Mouse (Mus musculus) megakaryocyte, adult 5-6 weeks (primary cell): ENCODE results near the gene Noc3l. TPM values are rescaled to one million over a fixed set of nuclear protein-coding genes. Genes with fewer than 3 reads are reported as not detected.
A peak's percentile ranks its signal among the peaks of the same experiment; 100 is the strongest.

Experiments
- ATAC-seq: 2 replicates; pipeline ENCODE4 v1.8.0; 2016; ENCODE audit warnings: mild to moderate bottlenecking, inconsistent platforms; ENCODE audit not compliant: poor library complexity, severe bottlenecking
- total RNA-seq, 2 experiments: library from RNA; stranded (forward) in 1 of 2; stranded (reverse) in 1 of 2; fragments of 153-499, 151-499 nt in 1 of 2; fragments of 221-1000, 200-1000 nt in 1 of 2; gene quantifications; 2 replicates each; pipeline versions ENCODE4 v1.2.3 to v1.2.4; 2015 to 2017

Gene Noc3l
- total RNA-seq (2015): 3.6 and 5.2 TPM in 2 replicates
- 10.2 and 10.5 TPM in 2 replicates for total RNA-seq (2017)

GRCm38 (mm10) chr19:38818766-38819426 is at the start of gene Noc3l:
TSS of gene Noc3l (minus strand) at chr19:38819237.
- peak; percentile 99 for ATAC-seq

GRCm38 (mm10) chr19:38862523-38862922 is 43.5 kb upstream of the Noc3l start:
- ATAC-seq: no peak

- ATAC-seq: no peak
Observed at GRCm38 (mm10) chr19:38858224-38858623, 39.2 kb upstream of the Noc3l start.

- no peak for ATAC-seq
Observed at GRCm38 (mm10) chr19:38846373-38846772, 27.3 kb upstream of the Noc3l start.

GRCm38 (mm10) chr19:38844817-38845216 is 25.8 kb upstream of the Noc3l start:
- no peak for ATAC-seq

GRCm38 (mm10) chr19:38837171-38837641 is 18.2 kb upstream of the Noc3l start:
- ATAC-seq: peak; percentile 17; the same call in 1 of the 2 replicates

- ATAC-seq: peak; percentile 94
Observed at GRCm38 (mm10) chr19:38836438-38837170, 17.6 kb upstream of the Noc3l start, which contains the start of gene Tbc1d12. TSS of gene Tbc1d12 (plus strand) at chr19:38836579.

GRCm38 (mm10) chr19:38836084-38836437 is 17.0 kb upstream of the Noc3l start:
- no peak for ATAC-seq

GRCm38 (mm10) chr19:38833224-38833623 is 14.2 kb upstream of the Noc3l start:
- ATAC-seq: no peak

GRCm38 (mm10) chr19:38820186-38820804 is 1.3 kb upstream of the Noc3l start:
- ATAC-seq: no peak

GRCm38 (mm10) chr19:38819427-38819802 is 378 bp upstream of the Noc3l start:
- peak; percentile 50 for ATAC-seq

- ATAC-seq: no peak
Observed at GRCm38 (mm10) chr19:38818191-38818590, 846 bp downstream of the Noc3l start.

- no peak for ATAC-seq
Observed at GRCm38 (mm10) chr19:38798801-38799200, 20.2 kb downstream of the Noc3l start.

GRCm38 (mm10) chr19:38798291-38798690 is 20.7 kb downstream of the Noc3l start:
- ATAC-seq: no peak

- no peak for ATAC-seq
Observed at GRCm38 (mm10) chr19:38796546-38796945, 22.5 kb downstream of the Noc3l start.

- ATAC-seq: no peak
Observed at GRCm38 (mm10) chr19:38793563-38794045, 25.4 kb downstream of the Noc3l start.

- no peak for ATAC-seq
Observed at GRCm38 (mm10) chr19:38787756-38788155, 31.3 kb downstream of the Noc3l start.

GRCm38 (mm10) chr19:38783542-38783941 is 35.5 kb downstream of the Noc3l start:
- ATAC-seq: no peak

- no peak for ATAC-seq
Observed at GRCm38 (mm10) chr19:38778805-38779204, 40.2 kb downstream of the Noc3l start.

- no peak for ATAC-seq
Observed at GRCm38 (mm10) chr19:38775548-38775947, 43.5 kb downstream of the Noc3l start.

GRCm38 (mm10) chr19:38766306-38766705 is 52.7 kb downstream of the Noc3l start:
- no peak for ATAC-seq

GRCm38 (mm10) chr19:38760441-38760840 is 58.6 kb downstream of the Noc3l start:
- no peak for ATAC-seq
